Mouse (Mus musculus) intestine, postnatal 0 days (tissue): ENCODE data around the gene Dlg4. TPM values are rescaled to one million over a fixed set of nuclear protein-coding genes. Genes with fewer than 3 reads are reported as not detected.

ENCODE experiments used
- ATAC-seq: fragments of 200-750 bp; cut with Nextera tagmentation; 2 replicates; pipeline ENCODE4 v1.8.0; 2017; ENCODE audit warnings: mild to moderate bottlenecking, moderate TSS enrichment, moderate library complexity
- H3K27ac ChIP-seq: fragments of 300-500 bp; sonication (generic); 2 replicates; pipeline ENCODE4 v1.5.1; 2014; ENCODE audit warnings: mild to moderate bottlenecking, low read depth, low read length, moderate library complexity
- H3K27me3 ChIP-seq: fragments of 300-500 bp; sonication (generic); replicated peaks from 2 replicates; pipeline ENCODE4 v1.6.1; 2014; ENCODE audit warnings: low read length, mixed read lengths; ENCODE audit not compliant: control insufficient read depth, insufficient read depth
- H3K36me3 ChIP-seq: fragments of 300-500 bp; sonication (generic); 2 replicates; pipeline ENCODE4 v1.6.1; 2014; ENCODE audit warnings: mild to moderate bottlenecking, moderate library complexity; ENCODE audit not compliant: control insufficient read depth, insufficient read depth
- H3K4me1 ChIP-seq: fragments of 300-500 bp; sonication (generic); replicated peaks from 2 replicates; pipeline ENCODE4 v1.6.1; 2014; ENCODE audit warnings: antibody characterized with exemption, low read length, mixed read lengths; ENCODE audit not compliant: control insufficient read depth, insufficient read depth
- H3K4me2 ChIP-seq: fragments of 300-500 bp; sonication (generic); replicated peaks from 2 replicates; pipeline ENCODE4 v1.6.1; 2014; ENCODE audit warnings: low read depth, mild to moderate bottlenecking, moderate library complexity
- H3K4me3 ChIP-seq: fragments of 300-500 bp; sonication (generic); 2 replicates; pipeline ENCODE4 v1.5.1; 2014; ENCODE audit warnings: low read depth, low read length
- H3K9ac ChIP-seq: fragments of 300-500 bp; sonication (generic); 2 replicates; pipeline ENCODE4 v1.6.1; 2014; ENCODE audit warnings: mild to moderate bottlenecking, low read depth, low read length
- H3K9me3 ChIP-seq: fragments of 300-500 bp; sonication (generic); 2 replicates; pipeline ENCODE4 v1.6.1; 2016; ENCODE audit warnings: mixed run types; ENCODE audit not compliant: control insufficient read depth
- CTCF ChIP-seq: sonication (generic); IDR thresholded peaks from 2 replicates; pipeline ENCODE4 v1.5.1; 2016; ENCODE audit warnings: low read depth, mild to moderate bottlenecking, control low read depth, antibody characterized with exemption, moderate library complexity
- whole genome bisulfite sequencing: fragments of 180-500 bp; shearing (Covaris S2); extraction: QIAGEN DNeasy Blood & Tissue Kit; methylation state at CpG from one replicate; pipeline ENCODE4 v1.1.7; 2014; 5-methylcytosine and 5-hydroxymethylcytosine counted together
- polyA plus RNA-seq: library from polyadenylated mRNA; unstranded; fragments of >200 nt; fragmentation: Nextera tagmentation; extraction: Ambion mirVana; gene quantifications from 2 replicates; pipeline ENCODE4 v1.2.1, GENCODE M21; 2015

The Dlg4 gene
- polyA plus RNA-seq, 1 experiment from 2014 or later, result 1.4 TPM

DNA sequence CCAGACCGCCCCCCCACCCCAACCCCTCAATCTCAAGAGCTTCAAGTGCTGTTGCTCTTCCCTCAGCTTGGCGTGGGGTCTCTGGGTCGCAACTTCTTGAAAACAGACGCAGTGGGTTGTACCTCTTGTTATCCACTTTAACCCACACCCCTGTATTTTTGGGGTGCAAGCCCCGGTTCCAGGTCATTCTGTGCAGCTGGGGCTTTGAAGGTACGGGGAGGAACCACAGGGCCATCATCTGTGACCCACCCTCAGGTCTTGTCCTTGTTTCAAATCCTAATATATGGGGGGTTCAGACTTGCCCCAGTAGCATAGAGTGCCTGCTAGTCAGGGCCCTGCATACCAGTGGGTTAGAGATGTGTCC lies 7.4 kb downstream of the Dlg4 start:
- no peak for TF ChIP-seq CTCF

DNA sequence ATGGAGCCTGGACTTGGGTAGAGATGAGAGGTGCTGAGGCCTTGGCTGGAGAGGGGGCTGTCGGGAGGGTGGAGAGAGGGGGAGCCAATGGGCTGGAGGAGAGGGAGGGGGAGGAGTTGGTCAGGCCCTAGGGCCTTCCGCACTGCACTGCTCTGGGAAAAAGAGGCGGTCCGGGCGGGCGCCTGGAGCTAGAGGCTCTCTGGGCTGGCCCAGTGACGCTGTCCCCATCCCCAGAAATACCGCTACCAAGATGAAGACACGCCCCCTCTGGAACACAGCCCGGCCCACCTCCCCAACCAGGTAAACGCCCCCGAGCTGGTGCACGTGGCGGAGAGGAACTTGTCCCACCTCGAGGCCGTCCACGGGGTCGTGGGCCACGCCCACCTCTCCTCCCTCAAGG lies 9.9 kb downstream of the Dlg4 start:
- Histone ChIP-seq H3K27ac (peak overlapping the region; percentile 21; the same call in 1 of the 2 replicates), H3K4me2 (peak overlapping the region; percentile 55), H3K9me3 (no peaks in the 10 kb centered on the region), H3K9ac (no peak overlapping the region), H3K4me1 (peaks cover 8% of the 10 kb centered on the region), H3K36me3 (peaks cover 5% of the 10 kb centered on the region; the same call in 1 of the 2 replicates), H3K27me3 (peaks cover 28% of the 10 kb centered on the region), H3K4me3 (peak overlapping the region; percentile 24)
- WGBS, result 9% methylated on average over 19 of the region's 19 CpGs
- ATAC-seq, result peak; percentile 36; the same call in 1 of the 2 replicates
- TF ChIP-seq CTCF, result no peak

More for the DNA sequence above, 7.4 kb downstream of the Dlg4 start:
- Histone ChIP-seq H3K4me2 (peak overlapping the region; percentile 50), H3K36me3 (no peaks in the 10 kb centered on the region), H3K9ac (peak overlapping the region; percentile 7; the same call in 1 of the 2 replicates), H3K27ac (no peak overlapping the region), H3K27me3 (peaks cover 28% of the 10 kb centered on the region), H3K4me3 (peak overlapping the region; percentile 20; the same call in 1 of the 2 replicates), H3K9me3 (no peaks in the 10 kb centered on the region), H3K4me1 (0 out of 2 replicates have a peak, but pooled peaks cover 4% of the 10 kb centered on the region)
- 24% methylated on average over 6 of the region's 6 CpGs for WGBS
- no peak for ATAC-seq

DNA sequence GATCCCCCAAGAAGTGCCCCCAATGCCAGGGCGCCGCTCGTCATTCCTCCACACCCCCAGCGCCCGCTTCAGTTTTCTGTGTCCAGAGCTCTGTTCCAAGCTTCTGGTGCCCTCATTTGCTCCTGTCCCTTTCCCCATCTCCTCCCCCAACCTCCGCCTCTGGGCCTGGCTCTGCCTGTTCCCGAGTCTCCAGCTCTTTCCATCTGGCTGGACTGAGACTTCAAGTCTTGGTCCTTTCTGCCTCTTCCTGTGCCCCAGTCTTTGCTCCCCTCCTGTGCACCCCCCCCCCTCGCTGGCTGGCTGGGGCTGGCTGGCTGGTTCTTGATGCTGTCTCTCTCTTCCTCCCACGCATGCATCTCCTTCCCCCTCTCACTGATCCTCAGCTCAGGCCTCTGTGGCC lies 10.7 kb downstream of the Dlg4 start:
- Histone ChIP-seq H3K4me1 (peaks cover 8% of the 10 kb centered on the region), H3K27me3 (peaks cover 27% of the 10 kb centered on the region), H3K4me3 (peak overlapping the region; percentile 24), H3K27ac (no peak overlapping the region), H3K9me3 (no peaks in the 10 kb centered on the region), H3K36me3 (peaks cover 10% of the 10 kb centered on the region; the same call in 1 of the 2 replicates), H3K9ac (no peak overlapping the region), H3K4me2 (peak overlapping the region; percentile 55)
- WGBS, result 60% methylated on average over 9 of the region's 9 CpGs
- ATAC-seq, result no peak
- TF ChIP-seq CTCF, result no peak

DNA sequence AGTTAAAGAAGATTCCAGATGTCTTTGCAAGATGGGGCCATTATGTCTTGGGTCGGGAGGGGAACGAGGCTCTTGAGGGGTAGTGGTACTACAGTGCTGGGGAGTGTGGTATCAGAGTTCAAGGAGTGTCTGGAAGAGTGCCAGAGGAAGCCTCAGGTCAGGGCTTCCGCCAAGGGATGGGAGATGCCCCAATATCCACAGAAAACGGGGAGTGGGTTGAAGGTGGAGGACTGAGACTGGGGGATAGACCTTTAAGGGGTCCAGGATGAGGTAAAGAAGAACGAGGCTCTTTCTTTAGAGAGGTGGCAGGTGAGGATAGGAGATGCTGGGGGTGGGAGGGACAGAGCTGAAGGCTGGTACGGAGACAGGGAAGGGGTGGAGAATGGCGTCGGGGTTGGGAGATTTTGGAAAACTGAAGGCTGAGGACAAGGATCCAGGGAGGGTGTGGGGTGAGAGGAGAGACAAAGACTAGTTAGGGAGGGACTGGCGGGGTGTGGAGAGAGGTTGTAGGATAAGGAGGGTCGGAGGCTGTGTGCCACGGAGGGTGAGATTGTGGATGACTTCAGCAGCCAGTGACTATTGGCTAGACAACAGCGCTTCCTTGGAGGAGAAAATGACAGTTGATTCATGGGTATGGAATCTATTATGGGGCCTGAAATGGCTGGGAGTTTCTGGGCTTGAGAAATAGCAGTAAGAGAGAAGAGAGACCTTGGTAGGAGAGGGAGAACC lies 11.8 kb downstream of the Dlg4 start:
- no peak for ATAC-seq
- WGBS, result 23% methylated on average over 12 of the region's 12 CpGs
- TF ChIP-seq CTCF, result no peak
- H3K36me3 ChIP-seq, result peaks cover 10% of the 10 kb centered on the region; the same call in 1 of the 2 replicates
- peak overlapping the region; percentile 47 for H3K4me2 ChIP-seq
- no peak overlapping the region; the same call in 1 of the 2 replicates for H3K4me3 ChIP-seq
- no peak overlapping the region; the same call in 1 of the 2 replicates for H3K27ac ChIP-seq
- H3K4me1 ChIP-seq, result peaks cover 8% of the 10 kb centered on the region
- no peaks in the 10 kb centered on the region for H3K9me3 ChIP-seq
- H3K27me3 ChIP-seq, result peaks cover 18% of the 10 kb centered on the region
- H3K9ac ChIP-seq, result no peak overlapping the region

DNA sequence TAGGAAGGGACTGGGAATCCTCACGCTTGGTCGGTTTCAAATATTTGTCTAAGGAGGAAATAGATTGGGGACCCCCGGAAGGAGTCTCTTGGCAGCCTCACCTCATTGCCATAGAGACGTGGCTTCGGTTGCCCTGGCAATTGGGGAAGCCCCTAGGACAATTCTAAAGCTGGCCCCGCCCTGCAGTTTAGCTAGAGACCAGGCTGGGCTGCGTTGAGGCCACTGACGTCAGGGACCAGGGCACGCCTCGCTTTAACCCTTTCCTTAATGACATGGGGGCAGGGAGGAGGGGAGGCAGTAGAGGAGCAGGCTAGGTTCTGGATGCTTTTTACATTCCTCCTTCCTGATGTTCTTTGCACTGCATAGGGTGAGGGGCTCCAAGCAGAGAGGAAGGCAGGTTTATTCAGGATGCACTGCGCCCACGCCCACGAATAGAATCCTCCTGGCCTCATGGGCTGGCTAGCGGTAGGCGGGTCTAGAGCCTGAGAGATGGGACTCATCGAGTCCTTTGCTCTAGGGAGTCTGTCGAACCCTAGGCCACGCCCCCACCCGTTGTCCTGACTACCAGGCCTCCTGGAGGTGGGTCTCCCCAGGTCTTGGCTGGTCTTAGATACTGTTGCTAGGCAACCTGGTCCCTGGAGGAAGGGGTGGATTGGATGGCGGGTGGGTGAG lies 12.5 kb downstream of the Dlg4 start:
- 2% methylated on average over 20 of the region's 20 CpGs for WGBS
- H3K4me1 ChIP-seq, result peaks cover 5% of the 10 kb centered on the region
- H3K36me3 ChIP-seq, result peaks cover 10% of the 10 kb centered on the region; the same call in 1 of the 2 replicates
- ATAC-seq, result peak; percentile 41; the same call in 1 of the 2 replicates
- H3K27ac ChIP-seq, result no peak overlapping the region; the same call in 1 of the 2 replicates
- H3K9me3 ChIP-seq, result no peaks in the 10 kb centered on the region
- H3K4me2 ChIP-seq, result peak overlapping the region; percentile 47
- no peak overlapping the region for H3K9ac ChIP-seq
- TF ChIP-seq CTCF, result no peak
- peaks cover 17% of the 10 kb centered on the region; the same call in 1 of the 2 replicates for H3K27me3 ChIP-seq
- peak overlapping the region; percentile 11 for H3K4me3 ChIP-seq
